Mouse (Mus musculus) telencephalon, adult 2 months (tissue): ENCODE measurements around the gene Lrrn2.
"Not testable (repeated sequence)": the region's sequence is repeated elsewhere in the genome, so short reads cannot be mapped to it uniquely, and the experiment has no call there.

Experiments
- DNase-seq: peaks from one replicate; pipeline ENCODE4 v3.0.0-alpha.2; 2011; ENCODE audit warnings: low read depth, low spot score

The Lrrn2 gene

GRCm38 (mm10) chr1:132930291-132930690 is 50.2 kb downstream of the Lrrn2 start:
- no peak for DNase-seq

DNA sequence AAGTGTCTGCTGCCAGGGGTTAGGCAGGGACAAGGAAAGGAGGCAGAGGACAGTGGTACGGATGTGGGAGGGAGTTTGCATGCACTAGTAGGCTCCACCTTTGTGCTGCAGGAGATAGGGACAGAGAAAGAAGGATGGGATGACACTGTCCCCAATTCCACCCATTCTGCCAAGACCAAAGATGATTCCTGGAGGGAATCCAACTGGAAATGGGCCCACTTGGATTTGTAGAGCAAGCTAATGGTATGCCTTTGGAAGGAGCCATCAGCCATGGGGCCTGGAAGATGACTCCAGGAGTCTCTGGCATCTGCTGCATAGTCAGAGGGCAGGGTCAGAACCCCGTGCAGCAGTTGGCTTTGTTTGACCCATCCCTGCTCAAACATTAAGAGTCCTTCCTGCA is 52.3 kb downstream of the Lrrn2 start:
- no peak for DNase-seq

- DNase-seq, result peak; percentile 58
Observed at GRCm38 (mm10) chr1:132934856-132935255, 54.8 kb downstream of the Lrrn2 start.

GRCm38 (mm10) chr1:132937296-132938030 is 57.4 kb downstream of the Lrrn2 start:
- no peak for DNase-seq

- DNase-seq, result no peak
Observed at GRCm38 (mm10) chr1:132938975-132939374, 58.9 kb downstream of the Lrrn2 start.

GRCm38 (mm10) chr1:132945826-132946225 is 65.8 kb downstream of the Lrrn2 start:
- DNase-seq, result no peak

GRCm38 (mm10) chr1:132947811-132948210 is 67.7 kb downstream of the Lrrn2 start:
- no peak for DNase-seq

DNA sequence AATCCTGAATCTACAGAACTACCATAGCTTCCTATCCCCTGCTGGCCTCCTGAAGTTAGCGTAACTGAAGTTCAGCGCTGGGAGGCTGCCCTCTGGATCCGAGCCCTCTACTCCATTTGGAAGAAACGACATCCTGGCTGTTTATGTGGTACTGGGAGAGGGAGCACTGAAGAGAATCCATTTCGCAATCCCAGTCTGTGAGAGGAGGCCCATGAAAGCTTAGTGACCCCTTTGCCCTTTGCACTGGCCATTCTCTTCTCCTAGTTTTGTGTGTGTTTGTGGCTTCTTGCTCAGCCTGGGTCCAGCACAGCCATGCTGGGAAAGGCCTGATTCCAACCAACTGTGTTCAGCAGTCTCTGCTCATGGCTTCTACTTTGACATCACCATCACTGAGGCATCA is 76.7 kb downstream of the Lrrn2 start:
- DNase-seq, result no peak

DNA sequence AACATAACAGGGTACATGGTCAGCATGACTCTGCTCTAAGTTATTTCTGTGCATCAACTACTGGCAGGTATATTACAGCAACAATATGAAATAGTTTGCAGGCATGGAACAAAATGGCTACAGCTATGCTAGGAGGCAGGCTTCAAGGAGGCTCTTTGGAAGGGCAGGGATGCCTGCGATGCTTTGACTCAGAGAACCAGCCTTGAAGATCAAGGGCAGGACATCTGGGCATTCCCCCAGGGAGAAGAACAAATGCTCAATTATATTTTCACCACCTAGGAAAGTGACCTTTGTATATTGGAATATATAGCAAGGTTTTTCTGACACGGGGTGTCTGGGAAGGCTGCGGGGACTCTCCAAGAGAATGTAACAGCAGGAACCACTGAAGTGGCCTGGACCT is 81.7 kb downstream of the Lrrn2 start:
- DNase-seq, result no peak

GRCm38 (mm10) chr1:132964106-132964505 is 84.0 kb downstream of the Lrrn2 start:
- no peak for DNase-seq

- DNase-seq, result no peak
Observed at GRCm38 (mm10) chr1:132964691-132965090, 84.6 kb downstream of the Lrrn2 start.

DNA sequence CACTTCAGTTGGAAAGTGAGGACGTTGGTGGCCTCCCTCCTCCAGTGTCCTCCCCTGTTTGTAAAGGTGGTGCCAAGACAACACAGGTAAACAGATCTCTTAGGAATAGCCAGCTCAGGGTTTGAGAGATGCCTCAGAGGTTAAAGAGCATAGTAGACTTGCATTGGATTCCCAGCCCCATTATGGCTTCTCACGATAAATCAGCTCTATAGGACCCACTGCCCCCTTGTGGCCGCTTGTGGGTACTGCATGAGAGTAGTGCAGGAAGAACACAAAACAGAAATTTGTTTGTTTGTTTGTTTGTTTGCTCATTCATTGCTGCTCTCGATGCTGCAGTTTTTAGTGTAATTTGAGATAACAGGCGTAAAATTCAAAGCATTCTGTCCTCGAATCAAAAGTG is 88.6 kb downstream of the Lrrn2 start:
- no peak for DNase-seq

DNA sequence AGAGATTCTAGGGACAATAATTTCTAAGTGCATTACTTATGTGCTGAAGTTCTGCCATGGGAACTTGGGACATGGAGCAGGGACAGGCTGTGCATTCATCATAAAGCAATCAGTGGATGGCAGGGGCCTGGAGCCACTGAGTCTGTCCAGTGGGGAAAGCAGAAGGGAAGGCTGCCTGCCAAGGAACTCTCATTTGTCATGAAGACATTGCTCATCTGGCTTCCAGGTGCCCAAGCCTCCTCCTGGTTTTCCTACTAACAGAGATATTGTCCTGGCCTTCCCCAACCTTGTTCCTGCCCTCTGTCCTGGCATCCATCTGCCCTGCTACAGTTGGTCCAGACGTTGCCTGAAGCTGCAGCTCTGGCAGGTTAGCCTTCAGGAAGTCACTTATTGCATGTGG is 97.3 kb downstream of the Lrrn2 start:
- DNase-seq, result no peak

GRCm38 (mm10) chr1:132981232-132981631 is 101.2 kb downstream of the Lrrn2 start:
- no peak for DNase-seq

GRCm38 (mm10) chr1:132982728-132983127 is 102.7 kb downstream of the Lrrn2 start:
- DNase-seq, result peak; percentile 31

- DNase-seq, result not testable (repeated sequence)
Observed at GRCm38 (mm10) chr1:132988556-132989459, 108.7 kb downstream of the Lrrn2 start.
